Mouse (Mus musculus): ENCODE results near the gene Mindy4. TPM values are rescaled to one million over a fixed set of nuclear protein-coding genes. Genes with fewer than 3 reads are reported as not detected.

Gene Mindy4
- polyA plus RNA-seq, 1 experiment from 2014 or later = 14.4 TPM

- ATAC-seq = no peak
- 95% methylated on average over 2 of the region's 2 CpGs for WGBS
- Histone ChIP-seq H3K27ac (ENCODE audit: low read length) (no peak overlapping the region), H3K27me3 (replicated peaks; ENCODE audit: control insufficient read depth, insufficient read depth, low read length) (no peaks in the 10 kb centered on the region), H3K4me3 (replicated peaks; ENCODE audit: low read length) (no peak overlapping the region), H3K4me2 (ENCODE audit: low read length) (no peak overlapping the region), H3K9ac (replicated peaks; ENCODE audit: low read depth, low read length) (no peak overlapping the region), H3K9me3 (ENCODE audit: control insufficient read depth, low read length) (no peaks in the 10 kb centered on the region), H3K4me1 (replicated peaks; ENCODE audit: control insufficient read depth, insufficient read depth, low read length) (no peaks in the 10 kb centered on the region), H3K36me3 (ENCODE audit: control insufficient read depth, insufficient read depth) (peaks cover 6% of the 10 kb centered on the region; the same call in 1 of the 2 replicates)
These were observed 96.7 kb downstream of the Mindy4 start for GRCm38 (mm10) chr6:55299917-55300316.

- H3K4me3 ChIP-seq (replicated peaks; ENCODE audit: low read length) = no peak overlapping the region
- H3K4me1 ChIP-seq (replicated peaks; ENCODE audit: control insufficient read depth, insufficient read depth, low read length) = no peaks in the 10 kb centered on the region
- no peak overlapping the region for H3K27ac ChIP-seq (ENCODE audit: low read length)
- WGBS = 93% methylated on average over 11 of the region's 11 CpGs
- H3K36me3 ChIP-seq (ENCODE audit: control insufficient read depth, insufficient read depth) = peaks cover 6% of the 10 kb centered on the region; the same call in 1 of the 2 replicates
- no peaks in the 10 kb centered on the region for H3K9me3 ChIP-seq (ENCODE audit: control insufficient read depth, low read length)
- H3K9ac ChIP-seq (replicated peaks; ENCODE audit: low read depth, low read length) = no peak overlapping the region
- H3K27me3 ChIP-seq (replicated peaks; ENCODE audit: control insufficient read depth, insufficient read depth, low read length) = no peaks in the 10 kb centered on the region
- H3K4me2 ChIP-seq (ENCODE audit: low read length) = no peak overlapping the region
- ATAC-seq = no peak
These were observed 97.5 kb downstream of the Mindy4 start for GRCm38 (mm10) chr6:55300704-55301103.

GRCm38 (mm10) chr6:55310179-55310578, 107.0 kb downstream of the Mindy4 start:
- Histone ChIP-seq H3K4me3 (replicated peaks; ENCODE audit: low read length) (no peak overlapping the region), H3K36me3 (ENCODE audit: control insufficient read depth, insufficient read depth) (no peaks in the 10 kb centered on the region; the same call in 1 of the 2 replicates), H3K9me3 (ENCODE audit: control insufficient read depth, low read length) (no peaks in the 10 kb centered on the region), H3K27ac (ENCODE audit: low read length) (no peak overlapping the region), H3K4me1 (replicated peaks; ENCODE audit: control insufficient read depth, insufficient read depth, low read length) (no peaks in the 10 kb centered on the region), H3K4me2 (ENCODE audit: low read length) (no peak overlapping the region), H3K27me3 (replicated peaks; ENCODE audit: control insufficient read depth, insufficient read depth, low read length) (no peaks in the 10 kb centered on the region), H3K9ac (replicated peaks; ENCODE audit: low read depth, low read length) (no peak overlapping the region)
- ATAC-seq = no peak
- 64% methylated on average over 2 of the region's 2 CpGs for WGBS

- no peaks in the 10 kb centered on the region for H3K4me1 ChIP-seq (replicated peaks; ENCODE audit: control insufficient read depth, insufficient read depth, low read length)
- no peaks in the 10 kb centered on the region; the same call in 1 of the 2 replicates for H3K36me3 ChIP-seq (ENCODE audit: control insufficient read depth, insufficient read depth)
- H3K4me3 ChIP-seq (replicated peaks; ENCODE audit: low read length) = no peak overlapping the region
- H3K27ac ChIP-seq (ENCODE audit: low read length) = no peak overlapping the region
- H3K9ac ChIP-seq (replicated peaks; ENCODE audit: low read depth, low read length) = no peak overlapping the region
- no peaks in the 10 kb centered on the region for H3K27me3 ChIP-seq (replicated peaks; ENCODE audit: control insufficient read depth, insufficient read depth, low read length)
- ATAC-seq = no peak
- H3K4me2 ChIP-seq (ENCODE audit: low read length) = no peak overlapping the region
- H3K9me3 ChIP-seq (ENCODE audit: control insufficient read depth, low read length) = no peaks in the 10 kb centered on the region
- WGBS = 80% methylated on average over 5 of the region's 5 CpGs
These were observed 108.8 kb downstream of the Mindy4 start for GRCm38 (mm10) chr6:55311962-55312361.

- H3K9ac ChIP-seq (replicated peaks; ENCODE audit: low read depth, low read length) = no peak overlapping the region
- no peak for ATAC-seq
- no peak overlapping the region for H3K4me3 ChIP-seq (replicated peaks; ENCODE audit: low read length)
- no peaks in the 10 kb centered on the region for H3K4me1 ChIP-seq (replicated peaks; ENCODE audit: control insufficient read depth, insufficient read depth, low read length)
- H3K36me3 ChIP-seq (ENCODE audit: control insufficient read depth, insufficient read depth) = no peaks in the 10 kb centered on the region; the same call in 1 of the 2 replicates
- no peaks in the 10 kb centered on the region for H3K9me3 ChIP-seq (ENCODE audit: control insufficient read depth, low read length)
- H3K27me3 ChIP-seq (replicated peaks; ENCODE audit: control insufficient read depth, insufficient read depth, low read length) = no peaks in the 10 kb centered on the region
- WGBS = over 99% methylated on average over 4 of the region's 4 CpGs
- no peak overlapping the region for H3K4me2 ChIP-seq (ENCODE audit: low read length)
- H3K27ac ChIP-seq (ENCODE audit: low read length) = no peak overlapping the region
These were observed 110.7 kb downstream of the Mindy4 start for GRCm38 (mm10) chr6:55313893-55314292.

GRCm38 (mm10) chr6:55314628-55315027, 111.4 kb downstream of the Mindy4 start:
- no peak overlapping the region for H3K9ac ChIP-seq (replicated peaks; ENCODE audit: low read depth, low read length)
- H3K4me3 ChIP-seq (replicated peaks; ENCODE audit: low read length) = no peak overlapping the region
- no peaks in the 10 kb centered on the region; the same call in 1 of the 2 replicates for H3K36me3 ChIP-seq (ENCODE audit: control insufficient read depth, insufficient read depth)
- WGBS = 83% methylated on average over 8 of the region's 8 CpGs
- no peak overlapping the region for H3K27ac ChIP-seq (ENCODE audit: low read length)
- no peak for ATAC-seq
- H3K27me3 ChIP-seq (replicated peaks; ENCODE audit: control insufficient read depth, insufficient read depth, low read length) = no peaks in the 10 kb centered on the region
- no peaks in the 10 kb centered on the region for H3K9me3 ChIP-seq (ENCODE audit: control insufficient read depth, low read length)
- no peak overlapping the region for H3K4me2 ChIP-seq (ENCODE audit: low read length)
- no peaks in the 10 kb centered on the region; the same call in 1 of the 2 replicates for H3K4me1 ChIP-seq (replicated peaks; ENCODE audit: control insufficient read depth, insufficient read depth, low read length)

- H3K27ac ChIP-seq (ENCODE audit: low read length) = no peak overlapping the region
- ATAC-seq = no peak
- WGBS = 94% methylated on average over 3 of the region's 3 CpGs
- H3K4me2 ChIP-seq (ENCODE audit: low read length) = no peak overlapping the region
- no peak overlapping the region for H3K4me3 ChIP-seq (replicated peaks; ENCODE audit: low read length)
- no peaks in the 10 kb centered on the region for H3K9me3 ChIP-seq (ENCODE audit: control insufficient read depth, low read length)
- no peaks in the 10 kb centered on the region; the same call in 1 of the 2 replicates for H3K36me3 ChIP-seq (ENCODE audit: control insufficient read depth, insufficient read depth)
- no peaks in the 10 kb centered on the region for H3K27me3 ChIP-seq (replicated peaks; ENCODE audit: control insufficient read depth, insufficient read depth, low read length)
- no peaks in the 10 kb centered on the region; the same call in 1 of the 2 replicates for H3K4me1 ChIP-seq (replicated peaks; ENCODE audit: control insufficient read depth, insufficient read depth, low read length)
- H3K9ac ChIP-seq (replicated peaks; ENCODE audit: low read depth, low read length) = no peak overlapping the region
These were observed 115.4 kb downstream of the Mindy4 start for GRCm38 (mm10) chr6:55318597-55318996.

GRCm38 (mm10) chr6:55319585-55320551, 116.7 kb downstream of the Mindy4 start:
- no peak for ATAC-seq

GRCm38 (mm10) chr6:55320894-55321293, 117.7 kb downstream of the Mindy4 start:
- no peak overlapping the region for H3K4me2 ChIP-seq (ENCODE audit: low read length)

More at GRCm38 (mm10) chr6:55319585-55320551, 116.7 kb downstream of the Mindy4 start:
- Histone ChIP-seq H3K4me2 (ENCODE audit: low read length) (no peak overlapping the region), H3K27ac (ENCODE audit: low read length) (no peak overlapping the region), H3K9me3 (ENCODE audit: control insufficient read depth, low read length) (no peaks in the 10 kb centered on the region), H3K36me3 (ENCODE audit: control insufficient read depth, insufficient read depth) (no peaks in the 10 kb centered on the region; the same call in 1 of the 2 replicates), H3K4me3 (replicated peaks; ENCODE audit: low read length) (no peak overlapping the region), H3K27me3 (replicated peaks; ENCODE audit: control insufficient read depth, insufficient read depth, low read length) (no peaks in the 10 kb centered on the region), H3K4me1 (replicated peaks; ENCODE audit: control insufficient read depth, insufficient read depth, low read length) (no peaks in the 10 kb centered on the region; the same call in 1 of the 2 replicates), H3K9ac (replicated peaks; ENCODE audit: low read depth, low read length) (no peak overlapping the region)
- 73% methylated on average over 14 of the region's 14 CpGs for WGBS

More at GRCm38 (mm10) chr6:55320894-55321293, 117.7 kb downstream of the Mindy4 start:
- H3K27me3 ChIP-seq (replicated peaks; ENCODE audit: control insufficient read depth, insufficient read depth, low read length) = no peaks in the 10 kb centered on the region
- no peaks in the 10 kb centered on the region for H3K9me3 ChIP-seq (ENCODE audit: control insufficient read depth, low read length)
- no peak overlapping the region for H3K9ac ChIP-seq (replicated peaks; ENCODE audit: low read depth, low read length)
- 80% methylated on average over 4 of the region's 4 CpGs for WGBS
- H3K36me3 ChIP-seq (ENCODE audit: control insufficient read depth, insufficient read depth) = no peaks in the 10 kb centered on the region; the same call in 1 of the 2 replicates
- peak; percentile 24; the same call in 1 of the 2 replicates for ATAC-seq
- H3K27ac ChIP-seq (ENCODE audit: low read length) = no peak overlapping the region
- H3K4me3 ChIP-seq (replicated peaks; ENCODE audit: low read length) = no peak overlapping the region
- H3K4me1 ChIP-seq (replicated peaks; ENCODE audit: control insufficient read depth, insufficient read depth, low read length) = no peaks in the 10 kb centered on the region; the same call in 1 of the 2 replicates
